In the genomic region with DNA sequence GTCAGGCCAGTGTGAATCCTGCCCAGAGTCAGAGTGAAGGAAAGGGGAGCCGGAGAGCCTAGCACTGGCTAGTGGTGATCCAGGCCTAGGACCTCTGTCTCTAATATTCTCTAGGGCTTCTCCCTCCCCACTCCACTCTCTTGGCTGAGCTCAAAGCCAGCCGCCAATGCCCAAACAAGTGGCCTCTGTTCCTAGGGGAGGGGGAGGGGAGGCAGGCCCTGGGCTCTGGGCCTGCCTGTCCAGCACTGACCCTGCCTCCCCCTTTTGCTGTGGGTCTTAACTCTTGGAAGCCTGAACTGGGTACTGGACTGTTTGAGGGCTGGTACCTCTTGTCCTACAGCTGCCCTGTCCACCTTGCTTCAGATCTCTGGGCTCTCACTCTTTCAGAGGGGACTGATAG, we compare ENCODE assay signal across 8 mouse cellular contexts. TPM values are rescaled to one million over a fixed set of nuclear protein-coding genes. Genes with fewer than 3 reads are reported as not detected.
A peak's percentile ranks its signal among the peaks of the same experiment; 100 is the strongest.
DNase-seq lines count a peak whose midpoint lies in the region; ATAC-seq lines count a peak whose summit lies in the region.

No protein-coding gene starts in this region.

- H3K27ac ChIP-seq in neural tube, embryonic 12.5 days: no peak overlapping the region
- H3K27ac ChIP-seq in hindbrain, embryonic 14.5 days: no peak overlapping the region
- H3K27ac ChIP-seq in limb, embryonic 13.5 days: no peak overlapping the region; the same call in 1 of the 2 replicates

- 0 out of 2 replicates have a peak overlapping the region, but pooled peaks have one; percentile 1 for H3K9ac ChIP-seq in neural tube, embryonic 12.5 days
- H3K9ac ChIP-seq in hindbrain, embryonic 14.5 days: no peak overlapping the region; the same call in 1 of the 2 replicates
- no peak overlapping the region for H3K9ac ChIP-seq in limb, embryonic 13.5 days

- DNase-seq in neural tube, embryonic 10.5 days (ENCODE audit: extremely low spot score, low spot score): no peak
- DNase-seq in hindbrain, embryonic 14.5 days (ENCODE audit: low spot score): no peak
- peak; percentile 56 for DNase-seq in right cerebral cortex, postnatal 4 days
- no peak for DNase-seq in lung, adult 18-20 months
- DNase-seq in kidney, postnatal 14 days: no peak
- DNase-seq in urinary bladder, postnatal 25 days (ENCODE audit: low spot score): no peak

- no peaks in the 10 kb centered on the region for H3K9me3 ChIP-seq in neural tube, embryonic 12.5 days
- no peaks in the 10 kb centered on the region for H3K9me3 ChIP-seq in hindbrain, embryonic 14.5 days (ENCODE audit: control insufficient read depth, low read length)
- no peaks in the 10 kb centered on the region for H3K9me3 ChIP-seq in limb, embryonic 13.5 days

- H3K4me1 ChIP-seq in neural tube, embryonic 12.5 days: peaks cover 12% of the 10 kb centered on the region; the same call in 1 of the 2 replicates
- peaks cover 4% of the 10 kb centered on the region; the same call in 1 of the 2 replicates for H3K4me1 ChIP-seq in hindbrain, embryonic 14.5 days (replicated peaks; ENCODE audit: control insufficient read depth, insufficient read depth, low read length)
- H3K4me1 ChIP-seq in limb, embryonic 13.5 days: peaks cover 31% of the 10 kb centered on the region

- 53% methylated on average over 2 of the region's 2 CpGs for WGBS in neural tube, embryonic 12.5 days
- WGBS in hindbrain, embryonic 14.5 days: 36% methylated on average over 2 of the region's 2 CpGs
- WGBS in limb, embryonic 13.5 days: 46% methylated on average over 2 of the region's 2 CpGs

- peak overlapping the region; percentile 18; the same call in 1 of the 2 replicates for H3K4me2 ChIP-seq in neural tube, embryonic 12.5 days (replicated peaks)
- H3K4me2 ChIP-seq in hindbrain, embryonic 14.5 days (replicated peaks): no peak overlapping the region
- H3K4me2 ChIP-seq in limb, embryonic 13.5 days (replicated peaks): peak overlapping the region; percentile 94

- ATAC-seq in neural tube, embryonic 12.5 days (ENCODE audit: low FRiP score, low read depth): no peak
- 0 out of 2 replicates have a peak, but pooled peaks have one; percentile 33 for ATAC-seq in hindbrain, embryonic 14.5 days (ENCODE audit: low FRiP score)
- no peak for ATAC-seq in limb, embryonic 13.5 days (ENCODE audit: low FRiP score, low read depth)

- no peak overlapping the region for H3K4me3 ChIP-seq in neural tube, embryonic 12.5 days
- H3K4me3 ChIP-seq in hindbrain, embryonic 14.5 days (replicated peaks; ENCODE audit: low read length): no peak overlapping the region
- no peak overlapping the region for H3K4me3 ChIP-seq in limb, embryonic 13.5 days

- no peaks in the 10 kb centered on the region for H3K36me3 ChIP-seq in neural tube, embryonic 12.5 days
- no peaks in the 10 kb centered on the region for H3K36me3 ChIP-seq in hindbrain, embryonic 14.5 days (replicated peaks; ENCODE audit: control insufficient read depth, insufficient read depth)
- H3K36me3 ChIP-seq in limb, embryonic 13.5 days: peaks cover 4% of the 10 kb centered on the region; the same call in 1 of the 2 replicates

- H3K27me3 ChIP-seq in neural tube, embryonic 12.5 days (replicated peaks): peaks cover 14% of the 10 kb centered on the region
- peaks cover 9% of the 10 kb centered on the region for H3K27me3 ChIP-seq in hindbrain, embryonic 14.5 days (ENCODE audit: control insufficient read depth, insufficient read depth, low read length)
- peaks cover 13% of the 10 kb centered on the region for H3K27me3 ChIP-seq in limb, embryonic 13.5 days

RNA-seq across cellular contexts. Expression of gene Arap1, which starts 2.0 kb away (rescaled TPM):
- polyA plus RNA-seq in neural tube, embryonic 12.5 days (2016; fragmentation: Nextera tagmentation; extraction: Ambion mirVana): 8.9 and 13.7 TPM in 2 replicates
- 11.3 and 11.5 TPM in 2 replicates for polyA plus RNA-seq in hindbrain, embryonic 14.5 days (2014; fragmentation: Nextera tagmentation; extraction: Ambion mirVana)
- polyA plus RNA-seq in limb, embryonic 13.5 days (2015; fragmentation: Nextera tagmentation; extraction: Ambion mirVana): 41.5 and 45.6 TPM in 2 replicates

RNA-seq across cellular contexts. Expression of gene Stard10, which starts 33.0 kb away (rescaled TPM):
- 8.2 and 12.1 TPM in 2 replicates for polyA plus RNA-seq in neural tube, embryonic 12.5 days (2016; fragmentation: Nextera tagmentation; extraction: Ambion mirVana)
- polyA plus RNA-seq in hindbrain, embryonic 14.5 days (2014; fragmentation: Nextera tagmentation; extraction: Ambion mirVana): 12.7 and 14.3 TPM in 2 replicates
- 19.9 and 22.3 TPM in 2 replicates for polyA plus RNA-seq in limb, embryonic 13.5 days (2015; fragmentation: Nextera tagmentation; extraction: Ambion mirVana)

RNA-seq across cellular contexts. Expression of gene Atg16l2, which starts 47.8 kb away (rescaled TPM):
- polyA plus RNA-seq in neural tube, embryonic 12.5 days (2016; fragmentation: Nextera tagmentation; extraction: Ambion mirVana): 16.8 and 17.8 TPM in 2 replicates
- polyA plus RNA-seq in hindbrain, embryonic 14.5 days (2014; fragmentation: Nextera tagmentation; extraction: Ambion mirVana): 19.3 and 21.3 TPM in 2 replicates
- polyA plus RNA-seq in limb, embryonic 13.5 days (2015; fragmentation: Nextera tagmentation; extraction: Ambion mirVana): 21.4 and 24.5 TPM in 2 replicates
